Mouse (Mus musculus): ENCODE data around the gene Mettl22. TPM values are rescaled to one million over a fixed set of nuclear protein-coding genes. Genes with fewer than 3 reads are reported as not detected.

The Mettl22 gene
- polyA plus RNA-seq, 1 experiment from 2014 or later: 5.9 TPM

DNA sequence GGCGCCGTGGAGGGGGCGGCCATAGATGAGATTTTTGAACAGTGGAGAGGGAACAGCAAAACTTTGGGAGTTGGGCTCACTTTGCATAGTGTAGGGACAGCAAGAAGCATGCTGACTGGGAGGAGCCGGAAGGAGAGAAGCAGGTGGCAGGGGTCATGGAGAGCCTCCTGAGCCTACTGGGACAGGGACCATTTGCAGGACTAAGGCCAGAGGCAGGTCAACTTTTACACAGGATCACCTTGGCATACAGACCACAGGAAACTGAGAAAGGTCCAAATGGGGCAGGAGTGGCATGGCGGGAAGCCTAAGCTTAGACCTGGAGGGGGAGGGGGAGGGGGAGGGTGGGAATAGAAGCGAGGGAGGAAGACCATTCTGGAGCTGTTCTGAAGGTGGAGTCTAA is 62.9 kb downstream of the Mettl22 start:
- Histone ChIP-seq H3K27ac (ENCODE audit: low read length) (no peak overlapping the region), H3K4me3 (ENCODE audit: low read depth, low read length) (no peak overlapping the region), H3K4me1 (ENCODE audit: control insufficient read depth, low read depth, low read length) (no peaks in the 10 kb centered on the region), H3K27me3 (ENCODE audit: control insufficient read depth, insufficient read depth, low read depth, low read length) (no peaks in the 10 kb centered on the region), H3K36me3 (ENCODE audit: control insufficient read depth, insufficient read depth) (no peaks in the 10 kb centered on the region), H3K9me3 (replicated peaks; ENCODE audit: control insufficient read depth, low read length) (no peaks in the 10 kb centered on the region), H3K4me2 (ENCODE audit: low read depth, low read length) (no peak overlapping the region), H3K9ac (ENCODE audit: low read depth, low read length) (no peak overlapping the region)
- 65% methylated on average over 6 of the region's 6 CpGs for WGBS (ENCODE audit: insufficient replicate concordance)
- ATAC-seq (ENCODE audit: low read depth): no peak

DNA sequence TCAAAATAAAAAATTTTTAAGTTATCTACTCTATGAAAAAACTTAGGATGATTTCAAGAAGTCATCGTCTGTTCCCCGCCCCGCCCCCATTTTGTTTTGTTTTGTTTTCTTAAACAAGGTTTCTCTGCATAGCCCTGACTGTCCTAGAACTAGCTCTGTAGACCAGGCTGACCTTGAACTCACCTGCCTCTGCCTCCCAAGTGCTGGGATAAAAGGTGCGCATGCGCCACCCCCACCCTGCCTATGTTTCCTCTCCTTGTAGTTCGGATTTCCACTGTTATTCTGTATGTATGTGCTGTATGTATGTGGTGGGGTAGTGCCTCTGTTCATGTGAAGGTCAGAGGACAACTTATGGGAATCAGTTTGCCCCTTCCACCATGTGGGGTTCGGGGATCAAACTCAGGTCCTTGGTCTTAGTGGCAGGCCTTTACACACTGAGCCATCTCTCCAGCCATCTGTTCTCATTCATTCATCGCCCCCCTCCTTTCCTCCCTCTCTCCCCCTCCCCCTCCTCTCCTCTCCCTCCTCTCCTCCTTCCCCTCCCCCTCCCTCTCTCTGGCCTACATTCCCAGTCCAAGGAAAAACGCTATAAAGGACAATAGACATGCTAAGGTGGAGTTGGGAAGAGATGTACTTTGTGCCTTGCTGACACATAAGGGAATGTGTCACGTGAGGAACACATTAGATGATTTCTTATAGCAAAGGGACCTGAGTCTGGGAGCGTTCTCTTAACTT is 64.0 kb downstream of the Mettl22 start:
- 66% methylated on average over 11 of the region's 11 CpGs for WGBS (ENCODE audit: insufficient replicate concordance)
- Histone ChIP-seq H3K4me1 (ENCODE audit: control insufficient read depth, low read depth, low read length) (no peaks in the 10 kb centered on the region), H3K9ac (ENCODE audit: low read depth, low read length) (no peak overlapping the region), H3K27ac (ENCODE audit: low read length) (no peak overlapping the region), H3K4me2 (ENCODE audit: low read depth, low read length) (no peak overlapping the region), H3K9me3 (replicated peaks; ENCODE audit: control insufficient read depth, low read length) (no peaks in the 10 kb centered on the region), H3K4me3 (ENCODE audit: low read depth, low read length) (no peak overlapping the region), H3K36me3 (ENCODE audit: control insufficient read depth, insufficient read depth) (no peaks in the 10 kb centered on the region), H3K27me3 (ENCODE audit: control insufficient read depth, insufficient read depth, low read depth, low read length) (no peaks in the 10 kb centered on the region)
- ATAC-seq (ENCODE audit: low read depth): no peak

DNA sequence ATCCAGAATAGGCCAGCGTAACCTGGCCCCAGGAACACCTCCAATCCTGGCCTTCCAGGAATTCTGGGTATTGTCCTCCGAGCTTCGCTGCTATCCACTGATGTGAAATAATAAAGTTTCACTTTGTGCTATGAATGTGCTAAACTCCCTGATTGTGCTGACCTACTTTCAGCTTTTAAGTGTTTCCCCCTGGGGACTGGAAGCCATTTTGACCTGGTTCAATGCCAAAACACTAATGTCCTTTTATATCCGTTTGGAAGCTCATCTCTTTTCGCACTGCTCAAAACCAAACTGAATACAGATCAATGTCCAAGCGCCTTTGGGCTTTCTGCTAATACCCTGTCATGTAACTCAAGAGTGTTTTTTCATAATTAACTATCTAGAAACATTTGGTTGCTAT is 64.8 kb downstream of the Mettl22 start:
- Histone ChIP-seq H3K4me1 (ENCODE audit: control insufficient read depth, low read depth, low read length) (no peaks in the 10 kb centered on the region), H3K27ac (ENCODE audit: low read length) (no peak overlapping the region), H3K9me3 (replicated peaks; ENCODE audit: control insufficient read depth, low read length) (no peaks in the 10 kb centered on the region), H3K4me3 (ENCODE audit: low read depth, low read length) (no peak overlapping the region), H3K27me3 (ENCODE audit: control insufficient read depth, insufficient read depth, low read depth, low read length) (no peaks in the 10 kb centered on the region), H3K4me2 (ENCODE audit: low read depth, low read length) (no peak overlapping the region), H3K9ac (ENCODE audit: low read depth, low read length) (no peak overlapping the region), H3K36me3 (ENCODE audit: control insufficient read depth, insufficient read depth) (no peaks in the 10 kb centered on the region)
- ATAC-seq (ENCODE audit: low read depth): no peak
- 75% methylated on average over 6 of the region's 6 CpGs for WGBS (ENCODE audit: insufficient replicate concordance)

GRCm38 (mm10) chr16:8539150-8539865 is 68.7 kb downstream of the Mettl22 start:
- Histone ChIP-seq H3K27ac (ENCODE audit: low read length) (no peak overlapping the region), H3K9me3 (replicated peaks; ENCODE audit: control insufficient read depth, low read length) (no peaks in the 10 kb centered on the region), H3K4me2 (ENCODE audit: low read depth, low read length) (no peak overlapping the region), H3K36me3 (ENCODE audit: control insufficient read depth, insufficient read depth) (no peaks in the 10 kb centered on the region), H3K4me1 (ENCODE audit: control insufficient read depth, low read depth, low read length) (no peaks in the 10 kb centered on the region), H3K4me3 (ENCODE audit: low read depth, low read length) (no peak overlapping the region), H3K9ac (ENCODE audit: low read depth, low read length) (no peak overlapping the region), H3K27me3 (ENCODE audit: control insufficient read depth, insufficient read depth, low read depth, low read length) (no peaks in the 10 kb centered on the region)
- WGBS (ENCODE audit: insufficient replicate concordance): 54% methylated on average over 9 of the region's 9 CpGs
- no peak for ATAC-seq (ENCODE audit: low read depth)

Other genes starting within 250 kb of the Mettl22 start
- gene Tmem114, start 45.7 kb upstream of the Mettl22 start, polyA plus RNA-seq (2015; fragmentation: Nextera tagmentation; extraction: Ambion mirVana): not detected in 2 replicates
- 37.8 and 46.2 TPM in 2 replicates for gene Abat, start 42.6 kb downstream of the Mettl22 start, polyA plus RNA-seq (2015; fragmentation: Nextera tagmentation; extraction: Ambion mirVana)
- 29.5 and 30.1 TPM in 2 replicates for gene Pmm2, start 166.9 kb downstream of the Mettl22 start, polyA plus RNA-seq (2015; fragmentation: Nextera tagmentation; extraction: Ambion mirVana)
- 8.9 and 9.7 TPM in 2 replicates for gene Tmem186, start 166.9 kb downstream of the Mettl22 start, polyA plus RNA-seq (2015; fragmentation: Nextera tagmentation; extraction: Ambion mirVana)
- 95.2 and 96.6 TPM in 2 replicates for gene Carhsp1, start 201.4 kb downstream of the Mettl22 start, polyA plus RNA-seq (2015; fragmentation: Nextera tagmentation; extraction: Ambion mirVana)
- gene Gm5767, start 210.0 kb downstream of the Mettl22 start, polyA plus RNA-seq (2015; fragmentation: Nextera tagmentation; extraction: Ambion mirVana): 0.15 TPM in 1 of 2 replicates, not detected in the other